Mouse (Mus musculus) kidney, postnatal 25 days (tissue): ENCODE measurements around the gene Gm20422.
"Not testable (repeated sequence)": the region's sequence is repeated elsewhere in the genome, so short reads cannot be mapped to it uniquely, and the experiment has no call there.

ENCODE experiments used
- DNase-seq, 2 experiments: peaks; one replicate each; pipeline ENCODE4 v3.0.0; 2021; ENCODE audit warnings: mixed read lengths in 2 of 2

Gm20422 gene

DNA sequence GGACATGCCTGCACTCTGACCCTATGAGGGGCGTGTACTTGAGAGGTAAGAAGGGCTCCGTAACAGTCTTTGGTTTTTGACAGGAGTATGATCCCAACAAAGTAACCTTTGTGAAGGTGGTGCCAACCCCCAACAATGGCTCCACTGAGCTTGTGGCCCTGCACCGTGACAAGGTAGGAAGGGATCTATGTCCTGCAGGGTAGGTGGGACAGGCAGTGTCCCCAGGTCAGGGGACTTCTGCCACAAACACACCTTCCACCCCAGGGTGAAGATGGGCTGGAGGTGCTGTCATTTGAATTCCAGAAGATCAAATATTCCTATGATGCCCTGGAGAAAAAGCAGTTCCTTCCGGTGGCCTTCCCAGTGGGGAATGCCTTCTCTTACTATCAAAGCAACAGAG is 19.0 kb upstream of the Gm20422 start:
- peak in 1 of 2 experiments; percentile 28 for DNase-seq

DNA sequence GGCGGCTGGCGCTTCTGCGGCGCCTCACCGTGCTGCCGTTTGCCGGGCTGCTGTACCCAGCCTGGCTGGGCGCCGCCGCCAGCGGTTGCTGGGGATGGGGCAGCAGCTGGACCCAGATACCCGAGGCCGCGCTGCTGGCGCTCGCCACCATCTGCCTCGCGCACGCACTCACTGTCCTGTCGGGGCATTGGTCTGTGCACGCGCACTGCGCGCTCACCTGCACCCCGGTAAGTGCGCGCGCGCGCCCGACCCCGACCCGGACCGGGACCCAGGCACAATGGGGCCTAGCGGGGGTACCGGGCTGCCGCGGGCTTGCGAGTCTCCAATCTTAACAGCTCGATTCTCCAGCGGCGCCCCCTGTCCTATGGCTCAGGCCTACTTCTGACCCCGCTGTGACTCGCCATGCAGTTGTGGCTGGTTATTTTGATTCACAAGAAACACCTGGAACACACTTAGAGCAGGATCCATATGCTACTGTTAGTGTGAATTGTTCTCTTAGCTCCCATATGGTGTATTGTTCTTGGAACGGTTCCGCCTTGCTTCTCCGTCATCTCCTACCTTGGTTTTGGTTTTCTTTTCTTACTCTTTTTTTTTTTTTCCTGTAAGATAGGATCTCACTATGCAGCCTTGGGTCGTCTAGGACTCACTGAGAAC is 16.9 kb upstream of the Gm20422 start:
- peak; percentile 40 to 73 for DNase-seq

DNA sequence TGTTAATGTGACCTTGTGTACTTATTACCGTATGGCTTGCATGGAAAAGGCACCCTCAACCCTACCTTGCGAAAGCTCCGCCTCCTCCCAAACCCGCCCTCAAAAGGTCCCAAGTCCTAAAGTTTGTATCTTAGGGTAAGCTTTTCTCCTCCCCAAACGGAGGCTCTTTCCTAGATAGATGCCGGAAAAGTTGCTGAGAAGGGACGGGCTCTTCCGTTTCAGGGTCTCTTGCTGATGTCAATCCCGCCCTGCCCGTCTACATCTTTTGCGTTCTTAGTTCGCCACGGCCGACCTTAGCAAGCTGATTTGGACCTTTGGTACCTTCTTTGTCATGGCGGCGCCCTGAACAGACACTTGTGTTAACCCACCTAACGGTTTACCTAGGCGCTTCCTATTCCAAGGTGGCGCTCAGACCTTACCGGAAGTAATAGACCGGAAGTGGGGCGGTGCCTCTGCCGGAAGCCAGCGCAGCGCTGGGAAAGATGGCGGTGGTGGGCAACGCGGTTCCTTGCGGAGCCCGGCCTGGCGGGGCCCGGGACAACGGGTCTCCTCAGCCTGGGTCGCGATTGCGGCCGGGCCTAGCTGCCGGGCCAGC is 16.2 kb upstream of the Gm20422 start, which contains the start of the genes Atp13a1 and Zfp866:
Gene Atp13a1 (plus strand): TSS at position 391 of the 595 bp plus-strand sequence.
Gene Zfp866 (minus strand): TSS at position 406 of the 595 bp plus-strand sequence.
- peak; percentile 92 to 93 for DNase-seq

DNA sequence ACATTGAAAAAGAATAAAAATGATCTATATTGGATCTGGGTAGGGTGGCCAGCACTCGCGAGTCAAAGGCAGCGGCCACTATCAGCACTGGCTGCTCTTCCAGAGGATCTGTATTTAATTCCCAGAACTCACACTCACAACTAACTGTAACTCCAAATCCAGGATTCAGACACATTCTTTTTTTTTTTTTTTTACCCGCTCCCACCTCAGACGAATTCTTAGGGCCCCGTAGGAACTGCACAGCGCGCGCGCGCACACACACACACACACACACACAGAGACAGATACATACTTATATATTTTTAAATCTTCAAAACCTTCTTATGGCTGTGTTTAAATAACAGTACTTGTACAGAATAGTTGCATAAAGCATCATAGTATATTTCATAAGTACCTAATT is 15.7 kb upstream of the Gm20422 start:
- peak in 1 of 2 experiments; percentile 21 for DNase-seq

DNA sequence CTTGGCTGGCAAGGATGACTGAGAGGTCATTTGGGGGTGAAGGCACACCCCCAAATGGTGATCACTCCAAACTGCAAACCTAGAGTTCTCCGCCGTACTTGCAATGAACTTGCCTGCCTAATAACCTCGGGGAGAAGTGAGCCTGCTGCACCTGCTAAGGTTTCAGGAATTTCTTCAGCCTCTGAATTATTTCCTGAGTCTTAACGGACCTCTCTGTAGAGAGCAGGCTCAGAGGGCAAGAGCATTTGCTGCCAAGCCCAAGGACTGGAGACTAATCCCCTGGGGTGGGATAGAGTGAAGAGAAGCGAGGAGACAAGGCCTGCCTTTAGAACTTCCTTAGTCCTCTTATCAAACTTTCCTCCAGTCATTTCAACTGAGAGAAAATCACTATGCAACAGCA is 15.0 kb upstream of the Gm20422 start:
- peak in 1 of 2 experiments; percentile 35 for DNase-seq

DNA sequence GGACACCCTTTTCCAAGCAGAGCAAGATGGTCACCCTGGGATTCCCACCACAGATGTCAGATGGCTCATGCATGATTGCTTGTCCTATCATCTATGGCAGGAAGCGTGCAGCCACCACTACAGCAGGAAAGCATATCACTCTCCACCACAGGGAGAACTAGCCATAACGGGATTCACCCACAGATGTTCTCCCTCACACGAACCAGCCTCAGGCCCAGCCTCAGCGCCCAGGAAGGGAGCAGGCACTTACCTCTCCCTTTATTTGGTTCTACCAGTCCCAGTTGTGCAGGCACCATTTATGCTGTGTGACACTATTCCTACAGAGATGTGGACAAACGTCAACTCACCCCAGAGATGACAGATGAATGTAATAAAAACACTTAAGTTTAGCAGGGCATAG is 14.4 kb upstream of the Gm20422 start:
- DNase-seq: no peak

DNA sequence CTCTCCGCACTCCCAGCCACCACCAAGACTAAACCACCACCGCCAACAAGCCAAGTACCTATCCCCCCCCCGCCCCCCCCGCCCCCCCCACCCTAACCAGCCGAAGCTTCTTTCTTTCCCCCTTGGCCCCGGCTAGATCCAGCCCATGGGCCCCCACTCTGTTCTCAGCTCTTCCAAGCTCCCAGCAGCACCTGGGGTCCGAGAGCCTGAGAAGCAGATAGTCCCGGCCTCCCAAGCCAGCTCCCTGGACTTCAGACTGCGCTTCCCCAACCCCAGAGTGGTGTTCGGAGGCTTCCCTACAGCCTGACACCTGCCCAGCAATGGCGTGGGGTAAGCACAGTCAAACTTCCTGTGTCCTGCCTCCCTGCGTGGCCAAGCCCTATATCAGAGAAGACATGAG is 2.4 kb upstream of the Gm20422 start:
- DNase-seq: no peak

DNA sequence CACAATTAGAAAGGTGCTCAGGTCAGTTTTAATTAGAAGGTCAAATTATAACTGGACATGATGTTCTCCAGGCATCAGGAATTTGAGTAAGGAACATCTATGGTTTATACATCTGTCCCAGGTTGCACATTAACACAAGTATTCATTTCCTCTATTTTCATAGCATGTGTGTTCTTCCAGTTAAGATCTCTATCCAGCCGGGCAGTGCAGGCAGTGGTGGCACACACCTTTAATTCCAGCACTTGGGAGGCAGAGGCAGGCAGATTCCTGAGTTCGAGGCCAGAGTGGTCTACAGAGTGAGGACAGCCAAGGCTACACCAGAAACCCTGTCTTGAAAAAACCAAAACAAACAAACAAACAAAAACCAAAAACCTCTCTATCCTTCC is 456 bp upstream of the Gm20422 start:
- no peak for DNase-seq

DNA sequence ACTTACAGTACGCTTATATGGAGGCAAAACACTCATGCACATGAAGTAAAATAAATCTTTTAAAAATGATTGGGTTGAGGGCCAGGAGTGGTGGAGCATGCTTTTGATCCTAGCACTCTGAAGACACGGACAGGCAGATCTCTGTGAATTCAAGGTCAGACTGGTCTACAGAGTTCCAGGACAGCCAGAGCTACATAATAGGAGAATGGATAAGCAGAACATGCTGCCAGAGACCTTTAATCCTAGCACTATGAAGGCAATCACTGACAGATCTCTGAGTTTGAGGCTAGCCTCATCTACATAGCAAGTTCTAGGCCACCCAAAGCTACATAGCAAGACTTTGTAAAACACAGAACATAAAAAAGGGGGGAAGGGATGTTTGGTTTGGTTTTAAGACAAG is 2.6 kb downstream of the Gm20422 start:
- DNase-seq: no peak

DNA sequence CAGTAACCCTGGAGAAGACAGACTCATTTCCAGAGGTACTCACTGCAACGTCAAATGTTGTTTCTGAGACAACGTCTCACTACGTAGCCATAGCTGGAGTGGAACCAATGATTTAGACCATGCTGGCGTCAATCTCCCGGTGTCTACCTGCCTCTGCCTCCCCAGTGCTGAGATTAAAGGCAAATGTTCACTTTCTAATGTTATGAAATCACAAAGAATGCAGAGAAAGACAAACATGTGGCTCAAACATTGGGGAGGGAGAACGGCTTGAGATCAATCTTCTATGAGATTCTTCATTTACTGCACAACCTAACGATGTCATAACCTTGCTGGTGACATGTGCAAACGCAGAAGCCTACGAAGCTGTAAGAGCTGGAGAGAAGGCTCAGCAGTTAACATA is 3.5 kb downstream of the Gm20422 start:
- no peak for DNase-seq

DNA sequence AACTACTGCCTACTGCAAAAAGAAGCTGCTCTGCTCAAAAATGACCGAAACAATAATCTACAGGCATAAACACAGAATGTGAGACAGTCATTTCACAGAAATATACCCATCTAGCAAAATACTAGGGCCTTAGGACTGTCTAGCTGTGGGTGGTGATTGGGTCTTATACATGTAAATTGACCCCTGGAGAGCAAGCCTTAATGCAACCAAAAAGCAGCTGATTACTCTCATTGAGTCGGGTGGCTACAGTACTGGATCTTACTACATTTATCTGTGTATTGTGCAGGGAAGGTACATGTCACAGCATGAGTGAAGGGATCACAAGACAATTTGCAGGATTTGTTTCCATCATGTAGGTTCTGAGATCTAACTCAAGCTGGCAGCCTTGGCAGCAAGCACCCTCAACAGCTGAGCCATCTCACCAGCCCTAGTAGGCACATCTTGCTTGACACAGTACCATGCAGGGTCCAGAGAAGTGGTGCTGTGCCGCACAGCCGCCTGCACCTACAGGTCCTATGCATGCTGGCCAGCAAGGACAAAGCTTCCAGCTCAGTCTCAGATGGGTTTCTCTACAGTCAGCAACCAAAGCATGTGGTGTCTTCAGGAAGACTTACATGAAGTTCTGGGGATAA is 12.8 kb downstream of the Gm20422 start:
- no peak for DNase-seq

DNA sequence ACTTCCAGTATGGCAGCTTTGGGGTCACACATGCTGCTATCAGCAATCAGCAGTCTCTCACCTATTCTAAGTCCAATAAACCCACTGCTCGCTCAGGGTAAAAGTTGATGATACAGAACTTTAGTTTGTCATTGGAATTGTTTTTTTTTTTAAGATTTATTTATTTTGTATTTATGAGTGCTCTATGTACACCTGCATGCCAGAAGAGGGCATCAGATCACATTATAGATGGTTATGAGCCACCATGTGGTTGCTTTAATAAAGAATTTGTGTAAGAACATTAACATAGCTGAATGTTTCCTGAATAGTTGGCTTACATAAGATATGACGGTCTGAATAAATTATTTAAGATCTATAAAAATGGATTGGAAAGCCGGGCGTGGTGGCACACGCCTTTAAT is 16.4 kb downstream of the Gm20422 start:
- DNase-seq: no peak

DNA sequence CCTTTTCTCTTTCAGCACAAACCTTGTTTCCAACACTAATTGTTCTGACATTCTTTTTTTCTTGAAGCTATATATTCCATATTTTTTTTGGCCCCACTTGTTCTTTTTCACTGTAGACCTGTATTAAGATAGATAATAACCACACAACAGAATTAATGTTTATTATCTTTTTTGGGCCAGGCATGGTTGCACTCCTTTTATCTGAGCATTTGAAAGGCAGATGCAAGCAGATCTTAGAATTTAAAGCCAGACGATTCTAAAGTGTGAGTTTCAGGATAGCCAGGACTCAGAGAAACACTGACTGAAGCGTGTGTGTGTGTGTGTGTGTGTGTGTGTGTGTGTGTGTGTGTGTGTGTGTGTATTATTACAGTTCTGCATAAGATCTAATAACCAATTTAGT is 22.2 kb downstream of the Gm20422 start:
- no peak for DNase-seq

DNA sequence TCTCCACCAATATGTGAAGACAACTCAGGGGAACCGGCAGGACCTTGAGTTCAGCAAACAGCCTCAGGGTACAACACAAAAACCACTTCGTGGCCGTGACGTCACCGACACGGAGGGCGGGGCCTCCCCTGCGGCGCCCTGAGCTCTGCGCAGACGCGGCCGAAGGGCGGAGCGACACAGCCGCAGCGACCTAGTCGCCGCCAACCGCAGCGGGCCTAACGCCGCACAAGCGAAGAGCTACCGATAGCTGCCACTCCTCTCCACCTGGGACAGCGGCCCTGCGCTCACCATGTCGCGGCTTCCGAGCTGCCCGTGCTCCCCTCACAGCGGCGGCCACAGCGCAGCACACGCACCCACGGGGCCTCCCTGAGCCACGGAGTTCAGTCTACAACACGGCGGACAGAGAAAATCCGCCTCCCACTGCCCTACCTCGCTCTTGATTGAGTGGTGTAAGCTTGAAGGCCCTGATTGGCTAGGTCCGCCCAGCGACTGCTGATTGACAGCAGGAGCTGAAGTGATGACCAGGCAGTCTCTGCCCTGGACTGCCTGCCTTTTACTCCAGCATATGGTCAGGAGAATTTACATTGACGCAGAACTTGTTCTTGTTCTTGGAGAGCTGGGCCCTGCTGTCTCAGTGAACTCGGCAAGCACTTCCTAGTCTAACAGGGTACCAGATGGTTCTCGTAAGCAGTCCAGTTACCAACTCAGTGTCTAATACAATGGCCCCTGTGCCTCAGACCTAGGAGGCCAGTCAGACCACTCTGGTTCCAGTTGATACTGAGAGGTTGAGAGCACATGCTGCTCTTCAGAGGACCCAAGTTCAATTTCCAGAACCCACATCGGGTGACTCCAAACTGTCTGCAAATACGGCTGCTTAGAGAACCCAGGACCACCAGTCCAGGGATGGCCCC is 24.9 kb downstream of the Gm20422 start, which contains the start of gene Zfp963:
Gene Zfp963 (minus strand): TSS at position 427 of the 911 bp plus-strand sequence.
- DNase-seq: peak; percentile 96 to 97

DNA sequence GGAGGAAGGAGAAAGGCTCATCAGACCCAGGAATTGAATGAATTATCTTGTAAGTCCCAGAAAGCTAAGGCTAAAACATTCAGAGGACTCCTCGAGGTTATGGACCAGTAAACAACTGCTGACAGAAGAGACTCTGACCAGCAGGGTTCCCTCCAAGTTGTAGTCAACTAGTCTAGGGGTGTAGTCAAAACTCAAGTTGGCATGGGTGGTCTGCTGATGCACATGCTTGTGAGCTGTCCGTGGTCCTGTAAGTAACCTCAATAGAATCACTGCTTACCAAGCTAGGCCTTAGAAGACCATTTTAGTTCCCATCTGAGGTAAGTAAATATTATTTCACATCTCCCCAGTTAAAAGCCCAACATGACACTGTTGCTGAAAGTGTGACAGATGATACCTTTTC is 33.5 kb downstream of the Gm20422 start:
- no peak for DNase-seq

DNA sequence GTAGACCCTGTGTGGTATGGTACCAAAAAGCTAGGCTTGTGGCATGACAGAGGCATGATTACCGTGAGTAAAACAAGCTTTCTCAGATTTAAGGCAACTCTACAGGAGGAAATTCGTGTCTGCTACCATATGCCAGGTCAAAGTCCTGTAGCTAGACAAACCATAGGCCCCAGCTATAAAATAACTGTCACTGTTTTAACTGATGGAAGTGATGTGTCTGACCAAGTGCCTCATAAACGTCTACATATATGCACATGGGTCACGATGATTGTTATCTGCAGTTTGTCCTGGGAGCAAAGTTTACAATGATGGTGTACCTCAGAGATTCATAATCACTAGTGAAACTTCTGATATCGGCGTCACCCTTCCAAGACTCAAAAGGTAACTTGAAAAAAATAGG is 33.9 kb downstream of the Gm20422 start:
- DNase-seq: no peak

DNA sequence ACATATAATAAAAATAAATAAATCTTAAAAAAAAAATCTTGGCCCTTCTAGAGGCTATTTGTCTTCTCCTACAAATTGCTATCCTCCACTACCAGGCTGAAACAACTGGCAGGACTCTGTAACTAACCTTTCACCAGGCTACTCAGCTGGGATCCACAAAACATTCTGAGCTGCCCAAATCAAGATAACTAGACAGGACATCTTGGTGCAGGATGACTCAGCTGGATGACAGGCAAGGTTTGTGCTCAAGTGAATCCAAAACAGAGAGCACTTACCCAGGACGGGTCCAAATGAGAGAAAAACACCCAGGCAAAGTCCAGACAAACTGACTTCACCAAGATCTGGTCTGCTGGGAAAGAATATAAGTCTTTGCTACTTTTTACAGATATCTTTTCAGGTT is 39.2 kb downstream of the Gm20422 start:
- DNase-seq: no peak

DNA sequence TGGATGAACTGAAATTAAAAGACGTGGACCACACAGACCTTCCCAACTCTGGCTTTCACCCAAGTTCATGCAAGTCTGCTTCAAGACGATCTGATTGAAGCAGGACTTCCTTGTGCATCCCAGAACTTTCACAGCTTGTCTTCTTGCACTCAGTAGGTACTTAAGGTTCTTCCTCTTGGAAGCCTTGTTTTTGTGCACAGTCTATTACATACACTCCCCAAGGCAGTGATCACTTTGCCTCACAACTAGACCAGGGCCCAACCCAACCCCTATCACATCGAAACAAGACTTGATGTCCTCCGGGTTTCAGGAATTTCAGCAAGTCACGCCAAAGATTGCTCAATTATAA is 57.5 kb downstream of the Gm20422 start:
- DNase-seq: no peak

DNA sequence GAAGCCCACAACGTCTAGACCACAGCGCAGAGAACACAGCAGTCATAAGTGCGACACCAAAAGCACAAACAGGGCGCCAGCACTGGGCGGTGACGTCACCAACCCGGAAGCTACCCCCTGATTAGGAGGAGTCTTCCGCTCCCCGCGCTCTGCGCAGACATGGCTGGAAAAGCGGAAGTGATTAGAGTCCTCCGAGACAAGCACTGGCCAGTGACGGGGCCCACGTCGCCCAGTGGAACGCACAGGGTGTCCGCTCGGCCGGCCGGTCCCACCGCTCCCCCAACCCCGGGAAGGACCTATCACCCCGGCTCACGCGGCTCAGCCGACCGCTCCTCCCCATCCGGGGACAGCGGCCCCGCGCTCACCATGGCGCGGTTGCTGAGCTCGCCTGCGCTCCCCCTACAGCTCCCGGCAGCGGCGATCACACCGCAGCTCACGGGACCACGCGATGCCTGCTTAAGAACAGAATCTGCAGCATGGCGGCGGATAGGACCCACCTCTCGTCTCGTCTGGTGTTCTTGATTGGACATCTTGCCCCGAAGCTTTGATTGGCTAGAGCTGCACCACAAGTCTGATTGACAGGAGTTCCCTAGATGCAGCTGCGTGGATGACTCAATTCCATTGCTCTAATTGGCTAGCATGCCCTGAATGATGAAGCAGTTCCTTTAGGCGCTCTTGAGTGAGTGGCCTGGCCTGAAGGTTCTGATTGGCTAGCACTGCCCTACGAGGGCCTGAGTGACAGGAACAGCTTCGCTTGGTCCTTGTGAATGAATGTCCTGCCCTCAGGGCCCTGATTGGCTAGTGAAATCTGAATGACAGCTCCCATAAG is 58.1 kb downstream of the Gm20422 start:
- peak; percentile 96 to 99 for DNase-seq

DNA sequence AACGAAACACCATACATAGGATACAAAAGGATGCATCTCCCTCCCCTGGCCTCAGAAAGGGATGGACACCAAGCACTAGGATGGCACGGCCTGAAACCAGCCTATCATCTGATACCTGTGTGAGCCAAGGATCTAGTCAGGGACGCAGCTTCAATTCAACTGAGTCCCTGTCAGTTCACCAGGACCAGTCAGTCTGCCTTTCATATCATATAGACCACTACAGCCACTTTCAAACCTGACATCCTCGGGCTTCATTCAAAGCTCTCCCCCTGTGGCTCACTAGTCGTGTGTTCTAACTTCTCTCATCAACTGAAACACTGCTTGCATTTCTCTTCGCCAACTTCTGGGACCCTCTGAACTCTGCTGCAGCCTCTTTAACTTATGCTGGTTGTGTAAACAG is 59.3 kb downstream of the Gm20422 start:
- DNase-seq: no peak

DNA sequence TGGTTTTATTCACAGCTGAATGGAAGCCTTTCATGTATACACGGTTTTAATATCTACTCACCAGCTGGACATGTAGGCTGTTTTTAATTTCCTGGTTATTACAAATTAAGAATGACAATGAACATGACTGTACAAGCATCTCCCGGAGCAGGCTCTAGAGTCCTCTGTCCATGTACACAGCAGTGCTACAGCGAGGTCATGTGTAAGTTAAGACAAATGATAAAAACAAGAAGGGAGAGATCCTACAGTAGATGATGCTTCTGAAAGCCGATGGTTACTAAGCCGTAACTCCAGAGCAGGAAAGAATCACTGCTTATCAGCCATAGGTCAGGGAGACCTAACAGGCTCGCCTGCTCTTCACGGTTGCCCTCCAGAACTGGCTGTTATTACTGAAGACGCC is 61.2 kb downstream of the Gm20422 start:
- no peak for DNase-seq

DNA sequence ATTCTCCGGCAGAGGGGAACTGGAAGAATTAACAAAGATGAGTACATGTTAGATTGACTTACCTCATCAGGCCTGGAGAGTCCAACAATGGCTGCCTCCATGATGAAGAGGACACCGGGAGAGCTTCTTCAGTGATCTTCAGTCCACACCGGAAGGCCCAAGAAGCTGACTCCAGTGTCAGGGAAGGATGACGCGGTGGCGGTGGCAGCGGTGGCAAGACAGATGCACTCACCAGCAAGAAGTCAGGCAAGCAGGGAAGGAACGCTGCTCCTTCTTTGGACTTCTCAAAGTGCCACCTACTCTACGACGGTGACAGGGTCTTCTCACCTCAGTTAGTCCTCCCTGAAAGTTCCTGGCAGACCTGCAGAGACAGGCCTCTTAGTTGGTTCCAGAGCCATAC is 64.1 kb downstream of the Gm20422 start, which contains the start of gene Zfp869:
Gene Zfp869 (minus strand): TSS at position 101 of the 400 bp plus-strand sequence.
- DNase-seq: not testable (repeated sequence)
